Mouse (Mus musculus) G1E (cell line): ENCODE results near the gene Tlr6. TPM values are rescaled to one million over a fixed set of nuclear protein-coding genes. Genes with fewer than 3 reads are reported as not detected.

Experiments used
- ATAC-seq: 2 replicates; pipeline ENCODE4 v1.8.0; 2016; ENCODE audit warnings: mild to moderate bottlenecking; ENCODE audit not compliant: insufficient number of reproducible peaks, poor library complexity, low FRiP score, severe bottlenecking; ENCODE audit errors: extremely low read depth
- DNase-seq: peaks from one replicate; pipeline ENCODE4 v3.0.0; 2012; ENCODE audit warnings: low spot score
- H3K27me3 ChIP-seq: 2 replicates; pipeline ENCODE4 v1.6.1; 2012; ENCODE audit warnings: mild to moderate bottlenecking, low read length, inconsistent platforms; ENCODE audit not compliant: insufficient read depth
- H3K36me3 ChIP-seq: replicated peaks from 2 replicates; pipeline ENCODE3; 2012; ENCODE audit warnings: mild to moderate bottlenecking, inconsistent platforms
- H3K4me1 ChIP-seq: 2 replicates; pipeline ENCODE4 v1.6.1; 2012; ENCODE audit warnings: low read depth, low read length, inconsistent platforms, mixed read lengths; ENCODE audit not compliant: insufficient read depth
- H3K4me3 ChIP-seq: 2 replicates; pipeline ENCODE4 v1.5.1; 2012; ENCODE audit warnings: low read depth, mild to moderate bottlenecking, inconsistent platforms, low read length, moderate library complexity, mixed read lengths
- H3K9me3 ChIP-seq: replicated peaks from 2 replicates; pipeline ENCODE4 v1.6.1; 2012; ENCODE audit warnings: inconsistent platforms
- CTCF ChIP-seq: IDR thresholded peaks from 2 replicates; pipeline ENCODE4 v1.5.1; 2012; ENCODE audit warnings: low read depth, low read length, inconsistent platforms, mixed read lengths
- GATA1 ChIP-seq: IDR thresholded peaks from 2 replicates; pipeline ENCODE4 v1.6.1; 2012; ENCODE audit warnings: borderline replicate concordance, low read length, inconsistent platforms, mixed read lengths
- GATA2 ChIP-seq: IDR thresholded peaks from 2 replicates; pipeline ENCODE4 v1.6.1; 2012; ENCODE audit warnings: low read depth, low read length, inconsistent platforms, borderline replicate concordance
- POLR2AphosphoS5 ChIP-seq: IDR thresholded peaks from 2 replicates; pipeline ENCODE4 v1.6.1; 2012; ENCODE audit warnings: low read depth, low read length, inconsistent platforms; ENCODE audit not compliant: insufficient replicate concordance
- TAL1 ChIP-seq: conservative IDR thresholded peaks from 2 replicates; pipeline ENCODE4 v1.6.1; 2012; ENCODE audit warnings: low read depth, low read length, inconsistent platforms, mixed read lengths
- polyA plus RNA-seq: library from polyadenylated mRNA; stranded (reverse); fragments of >175 nt; gene quantifications from 2 replicates; pipeline ENCODE4 v1.2.3, GENCODE M21; 2012
- total RNA-seq, 2 experiments: library from RNA; stranded (forward) in 1 of 2; stranded (reverse) in 1 of 2; fragments of 200-1000 nt in 1 of 2; fragments of >200 nt in 1 of 2; fragmentation: Nextera tagmentation in 1 of 2; gene quantifications; 2 replicates each; pipeline ENCODE4 v1.2.3; 2014 to 2017

Tlr6 gene
- total and polyA plus RNA-seq, 3 experiments = 0.16 TPM; not detected in 2

GRCm38 (mm10) chr5:64992540-64992939 lies 32.6 kb upstream of the Tlr6 start:
- Histone ChIP-seq H3K4me1 (no peaks in the 10 kb centered on the region), H3K27me3 (no peaks in the 10 kb centered on the region), H3K36me3 (no peaks in the 10 kb centered on the region), H3K9me3 (no peaks in the 10 kb centered on the region), H3K4me3 (no peak overlapping the region)
- no peak for DNase-seq
- TF ChIP-seq TAL1 (no peak), GATA2 (no peak), POLR2AphosphoS5 (no peak), GATA1 (no peak), CTCF (no peak)
- no peak for ATAC-seq

GRCm38 (mm10) chr5:64989940-64990339 lies 30.0 kb upstream of the Tlr6 start:
- Histone ChIP-seq H3K4me1 (no peaks in the 10 kb centered on the region), H3K36me3 (no peaks in the 10 kb centered on the region), H3K27me3 (no peaks in the 10 kb centered on the region), H3K4me3 (no peak overlapping the region), H3K9me3 (no peaks in the 10 kb centered on the region)
- DNase-seq (no peak), ATAC-seq (no peak)
- TF ChIP-seq GATA1 (no peak), TAL1 (no peak), POLR2AphosphoS5 (no peak), GATA2 (no peak), CTCF (no peak)

GRCm38 (mm10) chr5:64985971-64986370 lies 26.1 kb upstream of the Tlr6 start:
- Histone ChIP-seq H3K9me3 (no peaks in the 10 kb centered on the region), H3K4me1 (no peaks in the 10 kb centered on the region), H3K27me3 (no peaks in the 10 kb centered on the region), H3K4me3 (no peak overlapping the region), H3K36me3 (no peaks in the 10 kb centered on the region)
- no peak for TF ChIP-seq POLR2AphosphoS5
- no peak for TF ChIP-seq TAL1
- no peak for TF ChIP-seq CTCF
- TF ChIP-seq GATA1 = no peak
- TF ChIP-seq GATA2 = no peak
- no peak for ATAC-seq
- DNase-seq = no peak

DNA sequence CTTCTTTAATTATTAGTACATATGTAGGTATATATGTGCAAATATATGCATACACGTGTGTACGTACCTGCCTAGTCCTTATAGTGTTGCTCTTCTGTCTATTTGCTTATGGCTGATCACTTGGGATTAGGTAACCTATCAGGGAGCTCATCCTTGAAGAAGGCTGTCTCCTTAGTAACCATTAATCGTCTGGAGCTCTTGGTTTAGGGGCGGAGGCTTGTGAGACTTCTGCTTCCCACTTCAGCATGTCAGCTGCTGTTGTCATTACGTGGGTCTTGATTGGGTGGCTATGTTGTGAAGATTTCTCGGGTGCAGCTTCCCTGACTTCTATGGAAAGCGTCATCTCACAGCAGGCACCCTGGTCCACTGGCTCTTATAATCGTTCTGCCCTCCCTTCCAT lies 17.2 kb upstream of the Tlr6 start:
- no peaks in the 10 kb centered on the region for H3K36me3 ChIP-seq
- H3K4me1 ChIP-seq = no peaks in the 10 kb centered on the region
- H3K27me3 ChIP-seq = peaks cover 2% of the 10 kb centered on the region; the same call in 1 of the 2 replicates
- no peak overlapping the region for H3K4me3 ChIP-seq
- H3K9me3 ChIP-seq = no peaks in the 10 kb centered on the region
- ATAC-seq (no peak), DNase-seq (no peak)
- TF ChIP-seq CTCF (no peak), GATA1 (no peak), GATA2 (no peak), TAL1 (no peak), POLR2AphosphoS5 (no peak)

DNA sequence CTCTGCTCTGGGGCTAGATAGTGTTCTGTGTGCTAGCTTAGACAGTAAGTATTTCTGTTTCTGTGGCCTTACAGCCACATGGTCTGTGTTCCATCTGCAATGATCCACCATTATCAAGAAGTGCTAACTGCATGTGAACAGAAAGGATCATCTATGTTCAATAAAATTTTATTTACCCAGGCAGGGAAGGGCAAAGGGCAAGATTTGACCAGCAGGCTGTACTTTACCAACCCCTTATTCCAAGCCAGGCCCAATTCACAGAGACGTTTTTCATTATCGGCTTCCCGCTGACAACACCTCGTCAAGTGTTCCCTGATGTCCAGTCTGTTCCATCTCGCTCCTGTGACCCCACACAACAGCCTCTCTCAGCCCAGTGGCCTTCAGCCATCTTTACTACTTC lies 15.2 kb upstream of the Tlr6 start:
- no peaks in the 10 kb centered on the region for H3K9me3 ChIP-seq
- H3K4me1 ChIP-seq = no peaks in the 10 kb centered on the region
- no peak for DNase-seq
- TF ChIP-seq TAL1 (no peak), POLR2AphosphoS5 (no peak), GATA2 (no peak), GATA1 (no peak), CTCF (no peak)
- peaks cover 5% of the 10 kb centered on the region; the same call in 1 of the 2 replicates for H3K27me3 ChIP-seq
- H3K4me3 ChIP-seq = no peak overlapping the region
- H3K36me3 ChIP-seq = no peaks in the 10 kb centered on the region
- no peak for ATAC-seq

- H3K9me3 ChIP-seq = no peaks in the 10 kb centered on the region
- TF ChIP-seq TAL1 (no peak), POLR2AphosphoS5 (no peak), GATA1 (no peak), GATA2 (no peak), CTCF (no peak)
- peaks cover 3% of the 10 kb centered on the region; the same call in 1 of the 2 replicates for H3K27me3 ChIP-seq
- no peaks in the 10 kb centered on the region for H3K36me3 ChIP-seq
- DNase-seq = peak; percentile 21
- ATAC-seq = no peak
- no peak within 1 kb of the TSS for H3K4me3 ChIP-seq
- H3K4me1 ChIP-seq = no peaks in the 10 kb centered on the region
Measured at GRCm38 (mm10) chr5:64969861-64970771, 10.2 kb upstream of the Tlr6 start, which contains the start of gene Fam114a1. TSS of gene Fam114a1 (plus strand) at chr5:64970071.
